Mouse (Mus musculus) limb, embryonic 10.5 days (tissue): ENCODE data around the gene Sptssb. TPM values are rescaled to one million over a fixed set of nuclear protein-coding genes. Genes with fewer than 3 reads are reported as not detected.

ENCODE experiments used
- DNase-seq: peaks from one replicate; pipeline ENCODE4 v3.0.0-alpha.2; 2017; ENCODE audit warnings: low spot score
- H3K27ac ChIP-seq: fragments of 300-500 bp; sonication (generic); 2 replicates; pipeline ENCODE4 v1.5.1; 2016; ENCODE audit warnings: mild to moderate bottlenecking
- H3K27me3 ChIP-seq: fragments of 300-500 bp; sonication (generic); 2 replicates; pipeline ENCODE4 v1.6.1; 2016; ENCODE audit warnings: low read depth, mild to moderate bottlenecking; ENCODE audit not compliant: poor library complexity, severe bottlenecking
- H3K36me3 ChIP-seq: fragments of 300-500 bp; sonication (generic); 2 replicates; pipeline ENCODE4 v1.6.1; 2016; ENCODE audit warnings: mild to moderate bottlenecking, moderate library complexity
- H3K4me1 ChIP-seq: fragments of 300-500 bp; sonication (generic); 2 replicates; pipeline ENCODE4 v1.6.1; 2016
- H3K4me3 ChIP-seq: fragments of 300-500 bp; sonication (generic); 2 replicates; pipeline ENCODE4 v1.5.1; 2016; ENCODE audit warnings: mild to moderate bottlenecking, moderate library complexity
- H3K9me3 ChIP-seq: fragments of 300-500 bp; sonication (generic); replicated peaks from 2 replicates; pipeline ENCODE4 v1.6.1; 2016; ENCODE audit warnings: mild to moderate bottlenecking
- WGBS: fragments of 180-500 bp; shearing (Covaris S2); methylation state at CpG from one replicate; pipeline ENCODE4 v1.1.7; 2016; 5-methylcytosine and 5-hydroxymethylcytosine counted together
- polyA plus RNA-seq: library from polyadenylated mRNA; unstranded; fragments of >200 nt; fragmentation: Nextera tagmentation; extraction: Ambion mirVana; gene quantifications from 2 replicates; pipeline ENCODE4 v1.2.1, GENCODE M21; 2016

Sptssb gene
- polyA plus RNA-seq, 1 experiment from 2014 or later, result 0.50 TPM

DNA sequence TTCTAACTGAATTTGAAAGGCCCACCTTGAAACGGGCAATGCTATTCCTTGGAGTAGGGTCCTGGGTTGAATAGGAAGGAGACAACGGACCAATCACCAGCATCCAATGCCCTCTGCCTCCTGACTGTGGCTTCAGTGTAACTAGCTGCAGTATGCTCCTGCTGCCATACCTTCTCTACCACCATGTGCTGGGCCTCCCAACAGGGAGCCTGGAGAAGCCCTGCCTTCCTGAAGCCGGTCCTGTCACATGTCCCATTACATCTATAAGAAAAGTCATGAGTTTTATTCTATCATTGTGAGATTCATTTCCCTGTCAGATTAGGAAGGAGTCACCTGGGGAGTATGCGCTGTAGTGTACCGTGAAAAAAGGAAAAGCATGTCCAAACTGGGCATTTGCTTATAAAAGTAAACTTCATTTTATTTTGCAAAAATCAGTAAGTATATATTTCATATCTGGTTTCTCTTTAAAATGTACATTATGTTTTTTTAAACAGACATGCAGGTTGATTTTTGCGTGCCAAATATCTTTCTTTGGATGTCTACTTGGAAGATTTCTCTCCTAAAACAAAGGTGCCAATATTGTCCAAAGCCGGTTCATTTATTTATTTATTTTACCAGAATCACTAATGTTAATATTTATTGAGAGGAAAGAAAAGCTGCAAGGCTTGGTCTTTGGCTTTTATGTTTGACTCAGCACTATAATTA is 40.4 kb downstream of the Sptssb start:
- Histone ChIP-seq H3K4me3 (no peak overlapping the region), H3K27me3 (no peaks in the 10 kb centered on the region), H3K27ac (no peak overlapping the region), H3K4me1 (peaks cover 12% of the 10 kb centered on the region), H3K36me3 (no peaks in the 10 kb centered on the region), H3K9me3 (no peaks in the 10 kb centered on the region)
- no peak for DNase-seq
- 88% methylated on average over 7 of the region's 7 CpGs for WGBS

DNA sequence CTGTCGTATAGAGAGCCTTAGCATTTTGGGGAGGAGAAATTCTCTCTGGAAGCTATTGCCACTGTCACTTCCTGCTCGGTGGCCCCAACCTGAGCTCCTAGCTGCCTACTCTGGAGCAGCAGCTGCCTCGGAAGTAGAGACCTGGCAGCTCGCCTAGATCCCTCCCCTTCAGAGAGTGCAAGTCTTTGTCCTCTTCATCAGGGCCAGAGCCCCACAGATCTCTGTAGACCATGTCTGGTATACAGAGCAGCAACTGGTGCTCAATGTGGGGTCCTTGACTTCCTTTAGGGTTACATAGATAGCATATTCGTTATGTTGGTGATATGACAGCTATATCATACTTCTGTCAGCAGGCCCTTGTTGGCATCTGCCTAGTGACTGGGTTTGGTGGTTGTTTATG is 41.3 kb downstream of the Sptssb start:
- Histone ChIP-seq H3K27ac (no peak overlapping the region), H3K27me3 (no peaks in the 10 kb centered on the region), H3K4me3 (no peak overlapping the region), H3K36me3 (no peaks in the 10 kb centered on the region), H3K9me3 (no peaks in the 10 kb centered on the region), H3K4me1 (peaks cover 15% of the 10 kb centered on the region)
- DNase-seq, result no peak
- 84% methylated on average over 5 of the region's 5 CpGs for WGBS

DNA sequence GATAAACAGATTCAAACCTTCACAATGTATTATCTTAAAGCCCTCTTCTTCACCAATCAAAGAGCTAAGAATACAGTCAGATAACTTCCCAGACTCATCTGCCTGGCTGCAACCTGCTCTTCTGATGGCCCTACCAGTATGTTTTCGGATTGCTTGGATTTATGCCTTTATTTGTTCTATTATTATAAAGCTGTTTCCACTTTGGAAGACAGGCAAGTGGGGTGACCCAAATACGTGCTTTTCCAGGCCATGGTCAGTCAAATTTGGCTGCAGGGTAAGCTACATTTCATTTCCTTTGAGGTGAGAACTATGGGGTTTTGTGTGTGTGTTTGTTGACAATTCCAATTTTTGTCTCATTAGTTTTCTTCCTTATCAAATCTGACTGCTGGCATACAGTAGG is 43.2 kb downstream of the Sptssb start:
- Histone ChIP-seq H3K4me1 (peaks cover 30% of the 10 kb centered on the region), H3K36me3 (no peaks in the 10 kb centered on the region), H3K9me3 (no peaks in the 10 kb centered on the region), H3K27ac (no peak overlapping the region), H3K4me3 (no peak overlapping the region), H3K27me3 (no peaks in the 10 kb centered on the region)
- 80% methylated on average over 2 of the region's 2 CpGs for WGBS
- DNase-seq, result no peak

DNA sequence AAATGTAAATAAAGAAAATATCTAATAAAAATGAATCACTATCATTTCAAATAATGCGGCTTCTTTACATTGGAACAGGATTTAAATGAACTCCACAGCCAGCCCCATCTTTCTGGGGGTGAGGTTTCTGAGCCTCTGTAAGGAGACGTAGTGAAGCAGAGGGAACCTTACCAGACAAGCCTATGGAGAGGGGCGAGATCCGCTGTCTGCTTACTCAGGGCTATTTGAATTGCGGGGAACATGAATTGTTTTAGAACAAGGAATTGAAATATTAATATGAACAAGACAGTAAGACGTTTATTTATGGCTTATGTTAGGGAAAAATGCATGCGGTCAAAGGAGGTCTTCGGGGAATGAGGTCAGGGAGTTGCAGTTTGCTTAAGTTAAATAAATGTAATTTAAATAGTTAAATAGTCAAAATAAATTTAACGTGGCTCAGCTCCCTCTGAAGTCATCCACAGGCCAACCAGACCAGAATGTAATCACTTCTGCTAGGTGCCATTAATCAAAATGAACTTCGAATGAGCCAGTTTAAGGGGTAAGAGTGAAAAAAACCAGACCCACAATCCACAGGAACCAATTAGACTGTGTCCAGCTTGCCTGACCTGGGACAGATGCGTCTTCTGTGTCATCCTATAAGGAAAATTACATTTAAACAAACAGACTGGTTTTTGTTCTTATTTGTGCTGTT is 46.6 kb downstream of the Sptssb start:
- H3K4me1 ChIP-seq, result peaks cover 26% of the 10 kb centered on the region
- H3K36me3 ChIP-seq, result no peaks in the 10 kb centered on the region
- DNase-seq, result no peak
- no peaks in the 10 kb centered on the region for H3K27me3 ChIP-seq
- H3K9me3 ChIP-seq, result no peaks in the 10 kb centered on the region
- no peak overlapping the region for H3K27ac ChIP-seq
- H3K4me3 ChIP-seq, result no peak overlapping the region
- 46% methylated on average over 11 of the region's 11 CpGs for WGBS

DNA sequence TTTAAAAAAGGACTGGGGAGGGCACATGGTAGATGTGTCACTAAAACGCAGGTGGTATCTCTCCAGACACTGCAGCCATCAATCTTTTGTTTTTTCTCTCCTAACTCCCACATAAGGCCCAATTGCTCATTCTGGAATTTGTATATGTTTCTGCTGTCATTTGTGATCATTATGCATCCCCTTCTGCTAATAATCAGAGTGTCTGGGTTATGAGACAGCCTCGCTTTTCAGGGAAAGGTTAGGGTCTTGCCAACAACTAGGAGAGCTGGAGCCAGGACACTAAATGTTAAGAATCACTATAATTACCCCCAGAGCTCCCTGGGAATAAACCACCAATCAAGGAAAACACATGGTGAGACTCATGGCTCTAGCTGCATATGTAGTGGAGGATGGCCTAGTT is 47.3 kb downstream of the Sptssb start:
- Histone ChIP-seq H3K9me3 (no peaks in the 10 kb centered on the region), H3K27me3 (no peaks in the 10 kb centered on the region), H3K36me3 (no peaks in the 10 kb centered on the region), H3K4me1 (peaks cover 26% of the 10 kb centered on the region), H3K27ac (no peak overlapping the region), H3K4me3 (no peak overlapping the region)
- no peak for DNase-seq
- 58% methylated on average over 2 of the region's 2 CpGs for WGBS

DNA sequence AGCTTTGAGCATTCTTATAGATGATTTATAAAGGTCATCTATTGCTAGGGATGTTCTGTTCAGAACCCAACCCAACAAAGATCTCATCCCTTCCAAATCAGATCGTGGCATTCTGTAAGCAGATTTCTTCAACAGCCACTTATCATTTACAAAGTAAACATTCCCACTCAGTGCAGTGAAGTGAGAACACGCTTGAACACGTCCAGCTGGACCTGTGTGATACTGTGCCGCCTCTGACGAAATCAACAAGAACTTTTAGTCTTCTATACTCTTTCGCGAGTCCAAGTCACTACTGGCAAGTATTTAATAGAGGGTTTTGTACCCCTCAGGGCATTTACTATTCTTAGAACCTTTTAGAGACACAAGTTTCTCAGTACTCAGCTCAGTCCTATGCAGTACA is 51.3 kb downstream of the Sptssb start:
- H3K4me1 ChIP-seq, result peaks cover 16% of the 10 kb centered on the region
- WGBS, result 88% methylated on average over 7 of the region's 7 CpGs
- DNase-seq, result no peak

DNA sequence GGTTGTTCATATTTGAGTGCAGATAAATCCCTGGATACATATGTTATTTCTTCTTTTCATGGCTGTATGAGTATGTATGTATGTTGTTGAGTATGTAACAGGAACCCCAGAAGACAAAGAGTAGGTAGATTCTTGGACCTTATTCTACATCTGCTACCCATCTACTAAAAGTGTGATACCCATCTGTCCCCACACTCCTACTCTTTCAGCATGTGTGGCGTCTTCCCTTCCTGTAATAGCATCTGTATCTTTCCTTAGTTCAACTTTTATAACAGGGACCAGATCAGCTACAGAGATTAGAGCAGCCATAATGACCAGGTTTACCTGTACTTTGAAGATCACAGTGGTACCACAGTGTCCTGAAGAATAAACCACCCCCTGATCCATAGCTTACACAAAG is 56.6 kb downstream of the Sptssb start:
- no peaks in the 10 kb centered on the region for H3K27me3 ChIP-seq
- 80% methylated on average over 1 of the region's 1 CpGs for WGBS
- no peak overlapping the region for H3K4me3 ChIP-seq
- H3K27ac ChIP-seq, result no peak overlapping the region
- no peak for DNase-seq
- H3K4me1 ChIP-seq, result no peaks in the 10 kb centered on the region; the same call in 1 of the 2 replicates
- no peaks in the 10 kb centered on the region for H3K9me3 ChIP-seq
- no peaks in the 10 kb centered on the region for H3K36me3 ChIP-seq

More for the DNA sequence above, 51.3 kb downstream of the Sptssb start:
- Histone ChIP-seq H3K9me3 (no peaks in the 10 kb centered on the region), H3K36me3 (no peaks in the 10 kb centered on the region), H3K27me3 (no peaks in the 10 kb centered on the region), H3K4me3 (no peak overlapping the region), H3K27ac (no peak overlapping the region)

DNA sequence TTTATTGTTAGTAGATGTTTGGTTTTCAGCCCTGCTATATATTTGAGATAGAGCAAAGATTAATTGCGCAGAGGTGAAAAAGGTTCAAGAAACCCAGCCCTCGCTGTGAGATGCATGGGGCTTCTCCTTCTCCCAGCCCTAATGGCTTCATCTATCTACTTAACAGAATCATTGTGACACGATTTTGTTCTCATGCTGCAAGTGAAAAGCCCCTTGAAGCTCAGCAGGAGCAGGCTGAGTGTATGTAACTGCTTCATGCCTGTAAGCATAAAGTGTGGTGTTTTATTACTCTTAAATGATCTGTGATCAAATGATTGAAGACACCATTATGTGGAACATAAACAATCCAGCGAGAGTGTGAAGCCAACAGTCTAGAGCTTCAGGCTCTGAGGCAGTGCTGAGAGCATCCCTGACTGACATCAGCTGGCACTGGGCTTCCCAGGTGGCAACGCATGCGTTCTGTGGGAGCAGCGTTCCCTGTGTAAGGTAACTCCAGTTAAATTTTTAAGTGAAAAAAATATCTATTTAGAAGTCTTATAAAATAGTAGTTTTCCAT is 58.8 kb downstream of the Sptssb start:
- no peaks in the 10 kb centered on the region for H3K27me3 ChIP-seq
- H3K27ac ChIP-seq, result no peak overlapping the region
- 50% methylated on average over 7 of the region's 7 CpGs for WGBS
- H3K9me3 ChIP-seq, result no peaks in the 10 kb centered on the region
- DNase-seq, result no peak
- peaks cover 2% of the 10 kb centered on the region; the same call in 1 of the 2 replicates for H3K4me1 ChIP-seq
- H3K4me3 ChIP-seq, result no peak overlapping the region
- no peaks in the 10 kb centered on the region for H3K36me3 ChIP-seq

DNA sequence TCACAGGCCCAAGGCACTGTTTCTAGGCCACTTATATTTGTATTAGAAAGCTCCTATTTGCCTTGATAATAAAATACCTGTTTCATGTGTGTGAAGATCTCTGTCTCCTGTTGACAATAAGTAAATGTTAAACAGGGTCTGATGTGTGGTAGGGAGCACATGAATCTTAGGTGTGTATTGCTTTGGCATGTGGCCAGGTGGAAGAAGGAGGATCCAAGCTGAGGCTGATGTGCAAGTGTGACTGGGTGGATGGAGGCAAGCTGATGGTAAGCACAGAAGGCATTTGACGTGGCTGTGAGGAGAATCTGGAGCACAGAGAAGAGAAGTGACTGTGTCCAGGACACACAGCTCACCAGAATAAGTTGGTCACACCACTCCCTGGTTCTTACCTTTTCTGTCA is 60.6 kb downstream of the Sptssb start:
- 91% methylated on average over 1 of the region's 1 CpGs for WGBS
- Histone ChIP-seq H3K4me1 (peaks cover 2% of the 10 kb centered on the region; the same call in 1 of the 2 replicates), H3K4me3 (no peak overlapping the region), H3K27ac (no peak overlapping the region), H3K9me3 (no peaks in the 10 kb centered on the region), H3K27me3 (no peaks in the 10 kb centered on the region), H3K36me3 (no peaks in the 10 kb centered on the region)
- no peak for DNase-seq

DNA sequence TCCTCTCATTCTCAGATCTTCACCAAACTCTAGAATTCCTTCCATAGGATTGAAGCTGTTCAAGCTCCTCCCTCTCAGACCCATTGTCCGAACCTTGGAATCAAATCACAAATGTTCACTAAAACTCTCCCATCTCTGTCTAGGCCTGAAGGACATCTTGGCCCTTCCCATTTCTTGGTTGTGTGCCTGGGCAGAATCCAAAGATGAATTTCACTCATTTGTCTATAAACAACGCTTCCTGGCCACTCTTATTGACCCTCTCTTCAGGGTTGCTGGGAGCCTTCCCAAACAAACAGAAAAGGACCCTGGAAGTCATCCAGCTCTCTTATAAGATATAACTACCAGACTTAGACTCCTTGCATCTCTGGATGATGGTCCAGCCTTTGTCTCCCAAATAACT is 61.8 kb downstream of the Sptssb start:
- H3K9me3 ChIP-seq, result no peaks in the 10 kb centered on the region
- no peaks in the 10 kb centered on the region for H3K27me3 ChIP-seq
- no peaks in the 10 kb centered on the region for H3K36me3 ChIP-seq
- H3K27ac ChIP-seq, result no peak overlapping the region
- peaks cover 2% of the 10 kb centered on the region; the same call in 1 of the 2 replicates for H3K4me1 ChIP-seq
- H3K4me3 ChIP-seq, result no peak overlapping the region
- 88% methylated on average over 2 of the region's 2 CpGs for WGBS
- DNase-seq, result no peak

DNA sequence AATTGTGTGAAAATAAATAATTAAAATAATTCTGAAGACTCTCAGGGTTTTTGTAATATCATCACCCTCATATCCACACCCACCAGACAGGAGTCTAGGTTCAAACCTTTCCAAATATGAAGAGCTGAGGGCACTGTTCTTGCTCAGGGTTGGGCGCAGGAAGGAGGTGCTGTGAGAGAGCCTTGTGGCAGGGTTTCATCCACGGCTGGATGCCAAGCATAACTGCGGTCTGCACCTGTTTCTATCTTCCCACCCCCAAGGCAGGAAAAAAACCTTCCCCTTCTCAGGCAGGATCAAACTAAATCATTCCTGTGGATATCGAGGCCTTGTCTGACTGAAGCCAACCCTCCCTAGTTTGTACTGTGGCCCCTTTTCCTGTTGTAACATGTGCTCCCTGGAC is 62.2 kb downstream of the Sptssb start:
- DNase-seq, result no peak
- WGBS, result 87% methylated on average over 4 of the region's 4 CpGs
- Histone ChIP-seq H3K4me1 (peaks cover 2% of the 10 kb centered on the region; the same call in 1 of the 2 replicates), H3K4me3 (no peak overlapping the region), H3K9me3 (no peaks in the 10 kb centered on the region), H3K27me3 (no peaks in the 10 kb centered on the region), H3K27ac (no peak overlapping the region), H3K36me3 (no peaks in the 10 kb centered on the region)

DNA sequence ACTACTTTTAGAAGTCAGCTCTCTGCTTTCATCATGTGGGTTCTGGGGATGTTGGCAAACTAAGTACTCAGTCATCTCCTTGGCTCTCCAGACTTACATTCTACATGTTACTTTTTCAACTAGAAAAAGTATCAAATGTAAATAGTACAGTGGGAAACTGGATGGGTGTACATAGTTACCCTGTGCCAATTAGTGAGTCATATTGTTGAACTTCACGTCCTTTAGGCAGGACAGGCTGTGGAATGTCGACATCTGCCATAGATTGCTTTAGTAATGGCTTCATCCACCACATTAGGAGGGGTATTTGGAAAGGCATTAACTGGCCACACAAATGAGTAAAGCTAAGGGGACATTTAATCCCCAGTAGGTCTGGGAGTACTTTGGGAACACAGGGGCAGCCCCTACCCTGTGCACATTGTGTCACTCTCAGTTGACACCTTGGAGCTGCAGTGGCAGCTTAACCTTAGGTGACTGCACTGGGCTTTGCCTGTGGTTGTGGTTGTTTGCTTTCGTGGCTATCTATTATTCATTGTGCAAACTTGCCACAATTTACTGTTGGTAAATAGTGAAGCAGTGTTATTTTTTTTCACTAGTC is 66.8 kb downstream of the Sptssb start:
- Histone ChIP-seq H3K27ac (no peak overlapping the region), H3K9me3 (no peaks in the 10 kb centered on the region), H3K36me3 (no peaks in the 10 kb centered on the region), H3K27me3 (no peaks in the 10 kb centered on the region), H3K4me1 (0 out of 2 replicates have a peak, but pooled peaks cover 2% of the 10 kb centered on the region), H3K4me3 (no peak overlapping the region)
- WGBS, result 79% methylated on average over 3 of the region's 3 CpGs
- no peak for DNase-seq

DNA sequence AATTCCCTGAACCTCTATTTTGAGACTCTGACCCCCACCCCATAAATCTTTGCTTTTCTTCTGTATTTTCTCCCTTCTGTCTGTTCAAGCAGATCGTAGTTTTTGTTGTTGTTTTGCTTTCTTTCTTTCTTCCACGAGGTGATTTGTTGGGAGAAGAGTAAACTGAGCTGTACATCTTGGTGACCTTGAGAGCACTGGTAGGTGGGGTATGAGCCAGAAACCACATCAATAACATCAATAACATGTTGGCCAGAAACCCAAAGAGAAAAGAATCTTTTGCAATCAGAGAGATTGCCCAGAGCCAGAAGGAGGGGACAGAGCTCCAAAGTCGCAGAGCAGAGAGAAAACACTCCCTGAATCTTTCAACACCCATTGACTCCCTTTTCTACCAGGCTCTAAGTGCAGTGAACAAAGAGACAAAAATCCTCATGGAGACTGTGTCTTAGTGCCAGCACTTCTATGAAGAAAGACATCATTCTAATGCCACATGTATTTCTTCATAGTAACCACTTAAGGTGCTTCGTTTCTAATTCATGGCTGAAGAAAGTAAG is 80.4 kb downstream of the Sptssb start:
- H3K4me3 ChIP-seq, result no peak overlapping the region
- DNase-seq, result no peak

More for the DNA sequence above, 80.4 kb downstream of the Sptssb start:
- Histone ChIP-seq H3K36me3 (no peaks in the 10 kb centered on the region), H3K4me1 (no peaks in the 10 kb centered on the region), H3K27ac (no peak overlapping the region), H3K27me3 (no peaks in the 10 kb centered on the region), H3K9me3 (no peaks in the 10 kb centered on the region)
- WGBS, result 76% methylated on average over 4 of the region's 4 CpGs
